Mouse (Mus musculus) testis, adult 2 months (tissue): ENCODE measurements around the gene Acbd3. TPM values are rescaled to one million over a fixed set of nuclear protein-coding genes. Genes with fewer than 3 reads are reported as not detected.
A peak's percentile ranks its signal among the peaks of the same experiment; 100 is the strongest.

Experiments
- H3K27ac ChIP-seq: fragments of 200-500 bp; 2 replicates; pipeline ENCODE4 v1.5.1; 2012; ENCODE audit warnings: low read depth, low read length; ENCODE audit not compliant: control insufficient read depth, insufficient read depth
- H3K27me3 ChIP-seq: fragments of 200-500 bp; 2 replicates; pipeline ENCODE4 v1.6.1; 2012; ENCODE audit warnings: mild to moderate bottlenecking, low read length, moderate library complexity; ENCODE audit not compliant: control insufficient read depth, insufficient read depth
- H3K36me3 ChIP-seq: fragments of 200-500 bp; 2 replicates; pipeline ENCODE4 v1.6.1; 2012; ENCODE audit warnings: mild to moderate bottlenecking, low read length; ENCODE audit not compliant: control insufficient read depth, insufficient read depth
- H3K4me1 ChIP-seq: fragments of 200-500 bp; 2 replicates; pipeline ENCODE4 v1.6.1; 2012; ENCODE audit warnings: low read length; ENCODE audit not compliant: control insufficient read depth, insufficient read depth
- H3K4me3 ChIP-seq: fragments of 200-500 bp; 2 replicates; pipeline ENCODE4 v1.5.1; 2012; ENCODE audit warnings: low read depth, mild to moderate bottlenecking, low read length, moderate library complexity, mixed read lengths; ENCODE audit not compliant: control insufficient read depth
- CTCF ChIP-seq: fragments of 200-500 bp; IDR thresholded peaks from 2 replicates; pipeline ENCODE4 v1.5.1; 2012; ENCODE audit warnings: low read depth, mild to moderate bottlenecking, inconsistent platforms, low read length, moderate library complexity; ENCODE audit not compliant: control insufficient read depth, insufficient read depth, insufficient replicate concordance
- POLR2A ChIP-seq: fragments of 200-500 bp; IDR thresholded peaks from 2 replicates; pipeline ENCODE4 v1.6.1; 2012; ENCODE audit warnings: low read depth, mild to moderate bottlenecking, inconsistent platforms, low read length, moderate library complexity; ENCODE audit not compliant: control insufficient read depth
- polyA plus RNA-seq: library from polyadenylated mRNA; depleted of rRNA; stranded (reverse); fragments of >200 nt; gene quantifications from 2 replicates; pipeline ENCODE4 v1.2.3, GENCODE M21; 2012; rRNA removed

The Acbd3 gene
- polyA plus RNA-seq = 14.9 and 17.6 TPM in 2 replicates

DNA sequence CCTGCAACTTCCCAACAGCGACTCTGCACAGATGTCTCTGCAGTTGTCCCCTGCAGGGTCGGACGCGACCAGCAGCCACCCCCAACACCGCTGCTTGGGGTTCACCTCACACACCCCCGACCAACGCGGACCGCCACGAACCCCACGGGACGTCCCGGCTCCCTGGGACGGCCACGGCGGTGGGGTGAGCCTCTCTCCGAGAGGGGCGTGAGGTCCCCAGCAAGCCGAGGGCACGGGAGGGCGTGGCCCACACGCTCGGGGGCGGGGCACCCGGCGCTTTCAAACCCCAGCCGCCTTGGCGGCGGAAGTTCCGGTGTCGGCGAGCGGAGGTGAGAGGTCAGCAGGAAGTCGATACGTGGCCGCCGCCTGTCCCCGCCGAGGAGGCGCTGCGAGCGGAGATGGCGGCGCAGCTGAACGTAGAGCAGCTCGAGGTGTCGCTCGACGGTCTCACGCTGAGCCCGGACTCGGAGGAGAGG lies at the start of gene Acbd3:
Gene Acbd3 (plus strand): TSS at position 340 of the 476 bp plus-strand sequence.
- Histone ChIP-seq H3K4me1 (no peaks in the 10 kb centered on the region), H3K36me3 (no peaks in the 10 kb centered on the region), H3K27ac (peak within 1 kb of the TSS; percentile 87), H3K27me3 (no peaks in the 10 kb centered on the region), H3K4me3 (peak within 1 kb of the TSS; percentile 95)
- TF ChIP-seq POLR2A (peak; percentile 94), CTCF (no peak)

DNA sequence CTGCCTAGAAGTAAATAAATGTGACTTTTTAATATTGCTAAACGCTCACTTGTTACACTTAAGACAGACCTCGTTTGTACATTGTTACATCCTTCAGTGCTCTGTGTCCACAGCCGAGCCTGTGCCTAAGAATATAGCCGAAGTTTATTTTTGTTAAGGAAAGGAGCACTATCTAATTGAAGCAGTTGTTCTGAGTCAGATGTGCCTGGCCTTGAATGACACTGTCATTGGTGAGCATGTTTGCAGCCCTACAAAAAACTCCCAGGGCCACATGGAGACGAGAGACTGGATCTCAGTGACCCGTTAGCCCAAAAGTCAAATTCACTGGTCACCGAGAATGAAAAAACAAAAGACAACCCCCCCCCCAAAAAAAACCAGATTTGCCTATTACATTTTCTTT lies 34.6 kb upstream of the Acbd3 start:
- Histone ChIP-seq H3K36me3 (peaks cover 2% of the 10 kb centered on the region; the same call in 1 of the 2 replicates), H3K4me3 (no peak overlapping the region), H3K4me1 (no peaks in the 10 kb centered on the region; the same call in 1 of the 2 replicates), H3K27ac (no peak overlapping the region), H3K27me3 (no peaks in the 10 kb centered on the region)
- TF ChIP-seq POLR2A = no peak
- no peak for TF ChIP-seq CTCF

DNA sequence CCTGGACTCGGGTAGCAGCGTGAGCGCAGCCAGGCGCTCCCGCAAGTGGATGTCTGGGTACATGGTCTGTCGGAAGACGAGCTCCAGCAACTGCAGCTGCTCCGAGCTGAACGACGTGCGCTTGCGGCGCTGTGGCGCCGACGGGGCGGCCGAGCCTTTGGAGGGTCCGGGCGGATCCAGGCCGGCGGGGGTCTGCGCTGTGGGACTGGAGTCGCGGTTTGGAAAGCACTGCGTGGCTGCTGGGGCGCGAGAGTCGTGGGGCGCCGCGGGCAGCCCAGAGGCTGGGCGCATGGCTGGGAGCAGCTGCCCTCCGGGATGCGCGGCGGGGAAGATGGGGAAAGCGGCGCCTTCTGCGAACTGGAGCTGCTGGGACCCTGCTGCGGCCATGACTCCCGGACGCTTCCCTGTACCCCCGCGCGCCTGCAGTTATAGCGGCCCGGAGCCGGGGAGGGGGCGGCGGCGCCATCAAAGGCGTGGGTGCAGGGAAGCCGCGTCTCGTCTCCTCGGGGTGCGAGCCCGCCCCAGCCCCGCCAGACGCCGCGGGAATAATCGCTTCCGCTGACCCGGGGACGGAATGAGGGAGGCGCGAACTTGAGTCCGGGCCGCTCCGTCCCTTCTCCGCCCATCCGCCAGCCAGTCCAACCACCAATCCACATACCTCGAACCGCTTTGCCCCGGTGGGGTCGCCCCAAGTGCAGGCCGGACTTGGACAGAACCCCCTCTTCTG lies 29.1 kb upstream of the Acbd3 start, which contains the start of gene Mixl1:
Gene Mixl1 (minus strand): TSS at position 409 of the 727 bp plus-strand sequence.
- H3K4me3 ChIP-seq = peak within 1 kb of the TSS; percentile 31
- H3K36me3 ChIP-seq = no peaks in the 10 kb centered on the region
- no peaks in the 10 kb centered on the region for H3K27me3 ChIP-seq
- H3K27ac ChIP-seq = no peak within 1 kb of the TSS
- H3K4me1 ChIP-seq = peaks cover 2% of the 10 kb centered on the region; the same call in 1 of the 2 replicates
- TF ChIP-seq POLR2A (no peak), CTCF (no peak)

DNA sequence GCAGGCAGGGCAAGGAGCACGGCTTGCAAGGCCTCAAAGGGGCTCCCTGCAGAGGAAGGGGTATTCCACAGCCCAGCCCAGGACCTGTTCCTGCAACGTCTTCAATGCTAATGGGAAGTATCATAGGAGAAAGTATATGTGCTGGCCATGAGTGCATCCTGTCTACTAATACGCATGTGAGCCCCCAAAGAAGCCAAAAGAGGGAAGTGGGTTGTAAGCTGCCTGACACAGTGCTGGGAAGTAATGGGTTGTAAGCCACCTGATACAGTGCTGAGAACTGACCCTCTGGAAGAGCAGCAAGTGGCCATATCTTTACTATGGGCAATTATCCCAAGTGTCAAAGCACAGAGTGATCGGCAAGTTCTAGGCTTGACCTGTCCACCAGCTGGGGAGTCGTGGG lies 27.8 kb upstream of the Acbd3 start:
- Histone ChIP-seq H3K27me3 (no peaks in the 10 kb centered on the region), H3K36me3 (no peaks in the 10 kb centered on the region), H3K27ac (no peak overlapping the region), H3K4me3 (no peak overlapping the region), H3K4me1 (peaks cover 6% of the 10 kb centered on the region)
- TF ChIP-seq CTCF = no peak
- TF ChIP-seq POLR2A = no peak

DNA sequence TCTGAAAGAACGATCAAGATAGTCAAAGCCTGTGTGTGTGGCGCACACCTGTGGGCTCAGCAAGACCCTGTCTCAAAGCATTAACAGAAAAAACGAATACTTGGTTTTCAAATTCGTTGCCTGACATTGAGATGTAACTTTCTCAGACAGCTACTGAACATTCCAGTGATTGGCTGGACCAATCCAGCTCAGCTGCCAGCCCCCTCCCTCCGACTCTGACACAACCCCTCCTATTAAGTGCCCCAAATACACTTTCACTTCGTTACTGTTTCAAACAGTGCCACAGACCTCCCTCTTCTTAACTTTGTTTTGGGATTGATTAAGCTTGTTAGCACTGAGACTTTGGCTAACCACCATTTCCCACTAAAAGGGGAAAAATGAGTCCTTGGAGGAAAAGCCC lies 22.4 kb upstream of the Acbd3 start:
- Histone ChIP-seq H3K4me1 (peaks cover 5% of the 10 kb centered on the region; the same call in 1 of the 2 replicates), H3K36me3 (no peaks in the 10 kb centered on the region), H3K4me3 (no peak overlapping the region)

DNA sequence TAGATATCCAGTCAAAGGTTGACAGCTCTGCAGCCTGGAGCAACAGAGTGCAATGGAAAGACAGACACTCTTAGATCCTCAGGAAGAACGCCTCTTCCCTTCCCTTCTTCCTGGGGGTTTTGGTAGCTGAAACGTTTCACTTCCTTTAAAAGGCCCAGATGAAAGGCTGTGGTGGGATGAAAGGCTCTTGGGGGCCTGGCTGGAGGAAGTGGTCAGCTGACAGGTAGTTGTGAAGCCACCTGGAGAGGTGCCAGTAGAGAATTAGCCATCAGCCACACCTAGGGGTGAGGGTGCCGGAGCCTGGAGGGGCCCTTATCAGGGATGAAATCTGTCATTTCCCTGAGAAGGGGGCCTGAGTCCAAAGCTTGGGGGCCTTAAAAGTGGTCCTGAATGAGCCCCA lies 18.5 kb upstream of the Acbd3 start:
- Histone ChIP-seq H3K4me1 (peaks cover 5% of the 10 kb centered on the region; the same call in 1 of the 2 replicates), H3K4me3 (no peak overlapping the region), H3K27ac (no peak overlapping the region), H3K27me3 (no peaks in the 10 kb centered on the region), H3K36me3 (no peaks in the 10 kb centered on the region)
- TF ChIP-seq CTCF (no peak), POLR2A (no peak)

More for the DNA sequence above, 22.4 kb upstream of the Acbd3 start:
- H3K27me3 ChIP-seq = no peaks in the 10 kb centered on the region
- TF ChIP-seq POLR2A (no peak), CTCF (no peak)
- H3K27ac ChIP-seq = no peak overlapping the region

DNA sequence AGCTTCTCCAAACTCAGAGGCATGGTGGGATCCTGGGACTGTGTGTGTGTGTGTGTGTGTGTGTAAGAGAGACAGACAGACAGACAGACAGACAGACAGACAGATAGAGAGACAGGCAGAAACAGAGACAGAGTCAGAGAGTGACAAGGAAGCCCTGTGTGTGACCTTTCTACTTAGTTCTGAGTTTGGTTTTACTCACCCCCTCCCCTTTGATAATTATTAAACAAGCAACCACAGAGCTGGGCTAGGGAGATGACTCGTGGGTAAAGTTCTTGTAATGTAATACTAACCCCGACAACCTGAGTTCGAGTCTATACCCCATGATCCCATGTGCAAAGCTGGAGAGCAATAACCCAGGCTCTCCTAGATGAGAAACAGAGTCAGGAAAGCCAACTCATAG lies 18.0 kb upstream of the Acbd3 start:
- TF ChIP-seq POLR2A = no peak
- TF ChIP-seq CTCF = no peak
- H3K4me3 ChIP-seq = no peak overlapping the region
- no peaks in the 10 kb centered on the region for H3K27me3 ChIP-seq
- no peaks in the 10 kb centered on the region for H3K36me3 ChIP-seq
- peaks cover under 1% of the 10 kb centered on the region; the same call in 1 of the 2 replicates for H3K4me1 ChIP-seq
- no peak overlapping the region for H3K27ac ChIP-seq
